Mouse (Mus musculus): ENCODE results near the gene Tmem170b. TPM values are rescaled to one million over a fixed set of nuclear protein-coding genes. Genes with fewer than 3 reads are reported as not detected.

Gene Tmem170b
- 24.5 and 25.9 TPM in 2 replicates for polyA plus RNA-seq (2014; fragmentation: Nextera tagmentation; extraction: Ambion mirVana)

DNA sequence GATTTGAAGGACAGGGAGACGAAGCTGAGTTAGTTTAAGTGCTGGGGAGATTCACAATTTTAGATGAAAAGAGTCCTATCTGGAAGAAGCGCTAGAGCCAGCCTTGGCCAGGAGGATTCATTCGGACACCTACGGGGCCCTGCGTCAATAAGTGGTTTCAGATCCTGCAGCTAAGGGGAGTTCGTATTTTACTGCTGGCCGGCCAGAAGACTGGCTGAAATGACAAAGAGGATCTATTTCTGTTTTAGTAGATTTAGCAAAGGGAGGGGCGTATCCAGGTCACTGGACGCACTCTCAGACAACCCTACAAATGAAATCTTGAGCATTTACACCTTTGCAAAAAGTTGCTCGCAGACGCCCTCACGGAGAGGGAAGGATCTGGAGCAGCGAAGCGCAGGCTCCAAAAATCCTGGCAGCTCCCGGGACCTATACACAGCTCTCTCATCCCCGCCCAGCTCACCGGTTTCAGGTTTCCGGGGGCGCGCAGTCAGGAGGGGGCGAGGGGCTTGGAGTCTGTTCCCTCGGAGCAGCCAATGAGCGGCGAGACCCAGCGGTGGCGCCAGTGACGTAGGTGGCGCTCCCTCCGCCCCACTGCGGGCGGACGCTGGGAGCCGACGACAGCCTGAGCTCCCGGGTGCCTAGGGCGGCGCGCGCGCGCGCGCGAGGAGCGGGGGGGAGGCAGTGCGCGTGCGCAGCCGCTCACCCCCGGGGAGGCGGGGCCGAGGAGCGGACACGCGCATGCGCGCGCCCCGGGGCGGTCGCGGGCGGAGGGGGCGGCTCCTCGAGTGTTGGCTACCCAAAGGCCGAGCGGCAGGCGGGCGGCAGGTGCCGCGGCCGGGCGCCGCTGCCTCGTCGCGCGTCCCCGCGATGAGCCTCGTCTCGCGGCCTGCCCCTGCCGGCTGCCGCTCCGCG is at the start of gene Tmem170b:
Gene Tmem170b, plus strand, starts transcription at position 809 of the 912 bp plus-strand sequence.
- DNase-seq (ENCODE audit: low spot score) (peak; percentile 100), ATAC-seq (ENCODE audit: insufficient read depth, low FRiP score, low TSS enrichment) (peak; percentile 96)
- H3K4me1 ChIP-seq (ENCODE audit: control insufficient read depth, insufficient read depth, low read length), result 0 out of 2 replicates have a peak, but pooled peaks cover 4% of the 10 kb centered on the region
- peak within 1 kb of the TSS; percentile 75 for H3K4me2 ChIP-seq (ENCODE audit: low read depth)
- under 1% methylated on average over 58 of the region's 87 CpGs for WGBS
- H3K9ac ChIP-seq (ENCODE audit: low read length), result peak within 1 kb of the TSS; percentile 94
- H3K36me3 ChIP-seq (ENCODE audit: control insufficient read depth, insufficient read depth, low read length), result no peaks in the 10 kb centered on the region
- H3K4me3 ChIP-seq (ENCODE audit: low read depth, low read length), result peak within 1 kb of the TSS; percentile 93
- no peaks in the 10 kb centered on the region for H3K27me3 ChIP-seq (ENCODE audit: control insufficient read depth, insufficient read depth, low read length)
- H3K9me3 ChIP-seq (ENCODE audit: control insufficient read depth, low read length), result no peaks in the 10 kb centered on the region
- H3K27ac ChIP-seq (ENCODE audit: low read depth, low read length), result peak within 1 kb of the TSS; percentile 85

DNA sequence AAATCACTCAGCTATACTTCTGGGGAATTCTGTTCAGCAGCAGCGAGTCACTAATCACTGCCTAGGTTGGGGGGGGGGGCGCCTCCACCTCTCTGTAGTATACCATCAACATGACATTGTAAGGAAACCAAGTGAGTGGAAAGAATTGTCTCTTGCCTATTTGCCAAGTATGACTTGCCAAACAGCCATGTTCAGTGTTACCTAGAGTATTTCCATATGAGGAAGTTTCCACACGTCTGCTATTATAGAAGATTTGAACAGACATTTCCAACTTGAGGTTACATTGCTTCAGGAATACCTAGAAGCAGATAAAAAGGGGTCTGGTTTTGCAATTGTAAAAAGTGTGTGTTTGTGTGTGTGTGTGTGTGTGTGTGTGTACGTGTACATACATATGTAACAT is 44.7 kb upstream of the Tmem170b start:
- DNase-seq (ENCODE audit: low spot score) (no peak), ATAC-seq (ENCODE audit: insufficient read depth, low FRiP score, low TSS enrichment) (no peak)
- no peaks in the 10 kb centered on the region for H3K4me1 ChIP-seq (ENCODE audit: control insufficient read depth, insufficient read depth, low read length)
- no peaks in the 10 kb centered on the region for H3K9me3 ChIP-seq (ENCODE audit: control insufficient read depth, low read length)
- H3K9ac ChIP-seq (ENCODE audit: low read length), result no peak overlapping the region
- H3K27me3 ChIP-seq (ENCODE audit: control insufficient read depth, insufficient read depth, low read length), result no peaks in the 10 kb centered on the region
- no peak overlapping the region for H3K4me2 ChIP-seq (ENCODE audit: low read depth)
- WGBS, result 88% methylated on average over 4 of the region's 4 CpGs
- H3K27ac ChIP-seq (ENCODE audit: low read depth, low read length), result no peak overlapping the region
- no peaks in the 10 kb centered on the region for H3K36me3 ChIP-seq (ENCODE audit: control insufficient read depth, insufficient read depth, low read length)
- H3K4me3 ChIP-seq (ENCODE audit: low read depth, low read length), result no peak overlapping the region

DNA sequence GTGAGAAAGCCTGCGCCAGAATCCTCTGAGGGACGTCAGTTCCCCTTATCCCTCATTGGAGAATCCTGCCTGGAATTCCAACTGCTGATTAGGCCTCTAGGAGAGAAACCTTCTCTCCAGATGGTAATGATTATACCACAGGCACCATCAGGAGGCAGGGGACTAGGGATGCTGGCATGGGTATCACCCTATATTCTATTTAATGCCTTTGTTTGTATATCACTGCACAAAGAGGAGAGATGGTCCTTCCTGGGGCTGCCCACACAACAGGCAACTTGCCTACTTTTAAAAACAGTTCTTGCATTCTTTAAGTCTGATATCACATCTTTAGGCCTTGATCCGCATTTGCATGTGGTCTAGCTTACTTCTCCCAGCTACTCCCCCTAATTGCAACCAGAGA is 37.3 kb upstream of the Tmem170b start:
- no peak overlapping the region for H3K27ac ChIP-seq (ENCODE audit: low read depth, low read length)
- no peak overlapping the region for H3K4me2 ChIP-seq (ENCODE audit: low read depth)
- WGBS, result 77% methylated on average over 3 of the region's 3 CpGs
- 0 out of 2 replicates have a peak, but pooled peaks cover 4% of the 10 kb centered on the region for H3K4me1 ChIP-seq (ENCODE audit: control insufficient read depth, insufficient read depth, low read length)
- no peaks in the 10 kb centered on the region for H3K27me3 ChIP-seq (ENCODE audit: control insufficient read depth, insufficient read depth, low read length)
- no peak overlapping the region for H3K4me3 ChIP-seq (ENCODE audit: low read depth, low read length)
- H3K9ac ChIP-seq (ENCODE audit: low read length), result no peak overlapping the region
- H3K36me3 ChIP-seq (ENCODE audit: control insufficient read depth, insufficient read depth, low read length), result no peaks in the 10 kb centered on the region
- H3K9me3 ChIP-seq (ENCODE audit: control insufficient read depth, low read length), result no peaks in the 10 kb centered on the region
- no peak for DNase-seq (ENCODE audit: low spot score)
- ATAC-seq (ENCODE audit: insufficient read depth, low FRiP score, low TSS enrichment), result no peak

DNA sequence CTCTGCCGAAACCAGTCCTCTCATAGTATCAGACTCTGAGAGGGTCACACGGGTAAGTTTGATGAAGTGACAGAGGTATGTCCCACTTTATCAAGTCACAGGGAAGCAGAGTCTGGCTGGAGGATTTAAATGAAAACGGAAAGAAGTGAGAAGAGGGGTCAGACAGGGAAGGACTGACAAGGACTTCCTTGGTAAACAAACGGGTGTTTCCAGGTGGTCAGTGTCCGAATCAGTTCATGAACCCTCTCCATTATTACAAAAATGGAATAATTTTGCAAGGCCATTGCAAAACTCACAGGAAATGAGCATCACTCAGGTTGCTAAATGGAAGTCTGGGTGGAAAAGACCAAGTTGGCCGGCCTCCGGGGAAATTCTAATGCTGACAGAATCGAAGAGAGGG is 36.8 kb upstream of the Tmem170b start:
- Histone ChIP-seq H3K4me3 (ENCODE audit: low read depth, low read length) (no peak overlapping the region), H3K9me3 (ENCODE audit: control insufficient read depth, low read length) (no peaks in the 10 kb centered on the region), H3K27me3 (ENCODE audit: control insufficient read depth, insufficient read depth, low read length) (no peaks in the 10 kb centered on the region), H3K4me2 (ENCODE audit: low read depth) (no peak overlapping the region), H3K36me3 (ENCODE audit: control insufficient read depth, insufficient read depth, low read length) (no peaks in the 10 kb centered on the region), H3K27ac (ENCODE audit: low read depth, low read length) (no peak overlapping the region), H3K4me1 (ENCODE audit: control insufficient read depth, insufficient read depth, low read length) (0 out of 2 replicates have a peak, but pooled peaks cover 4% of the 10 kb centered on the region), H3K9ac (ENCODE audit: low read length) (no peak overlapping the region)
- ATAC-seq (ENCODE audit: insufficient read depth, low FRiP score, low TSS enrichment) (no peak), DNase-seq (ENCODE audit: low spot score) (no peak)
- WGBS, result 89% methylated on average over 8 of the region's 8 CpGs

DNA sequence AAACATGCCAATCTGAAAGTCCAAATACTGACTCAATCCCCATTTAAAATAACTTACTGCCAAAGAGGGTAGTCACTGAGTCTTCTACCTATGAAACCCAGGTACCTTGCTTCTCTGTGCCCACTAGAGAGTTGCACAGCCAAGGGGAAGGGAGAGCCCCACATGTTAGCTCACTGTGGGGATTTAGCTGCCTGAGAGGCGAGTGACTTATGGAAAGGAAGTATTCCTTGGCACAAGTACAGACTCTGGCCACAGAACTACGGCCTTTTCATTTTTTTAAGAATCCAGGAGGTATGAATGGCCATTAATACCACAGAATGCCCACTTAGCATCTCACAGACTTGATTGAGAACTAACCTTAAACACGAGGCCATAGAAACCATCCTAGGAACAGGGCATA is 35.9 kb upstream of the Tmem170b start:
- Histone ChIP-seq H3K27ac (ENCODE audit: low read depth, low read length) (no peak overlapping the region), H3K9me3 (ENCODE audit: control insufficient read depth, low read length) (no peaks in the 10 kb centered on the region), H3K36me3 (ENCODE audit: control insufficient read depth, insufficient read depth, low read length) (no peaks in the 10 kb centered on the region), H3K27me3 (ENCODE audit: control insufficient read depth, insufficient read depth, low read length) (no peaks in the 10 kb centered on the region), H3K4me2 (ENCODE audit: low read depth) (no peak overlapping the region), H3K9ac (ENCODE audit: low read length) (no peak overlapping the region), H3K4me3 (ENCODE audit: low read depth, low read length) (no peak overlapping the region), H3K4me1 (ENCODE audit: control insufficient read depth, insufficient read depth, low read length) (0 out of 2 replicates have a peak, but pooled peaks cover 4% of the 10 kb centered on the region)
- DNase-seq (ENCODE audit: low spot score) (no peak), ATAC-seq (ENCODE audit: insufficient read depth, low FRiP score, low TSS enrichment) (no peak)
- 88% methylated on average over 3 of the region's 3 CpGs for WGBS

DNA sequence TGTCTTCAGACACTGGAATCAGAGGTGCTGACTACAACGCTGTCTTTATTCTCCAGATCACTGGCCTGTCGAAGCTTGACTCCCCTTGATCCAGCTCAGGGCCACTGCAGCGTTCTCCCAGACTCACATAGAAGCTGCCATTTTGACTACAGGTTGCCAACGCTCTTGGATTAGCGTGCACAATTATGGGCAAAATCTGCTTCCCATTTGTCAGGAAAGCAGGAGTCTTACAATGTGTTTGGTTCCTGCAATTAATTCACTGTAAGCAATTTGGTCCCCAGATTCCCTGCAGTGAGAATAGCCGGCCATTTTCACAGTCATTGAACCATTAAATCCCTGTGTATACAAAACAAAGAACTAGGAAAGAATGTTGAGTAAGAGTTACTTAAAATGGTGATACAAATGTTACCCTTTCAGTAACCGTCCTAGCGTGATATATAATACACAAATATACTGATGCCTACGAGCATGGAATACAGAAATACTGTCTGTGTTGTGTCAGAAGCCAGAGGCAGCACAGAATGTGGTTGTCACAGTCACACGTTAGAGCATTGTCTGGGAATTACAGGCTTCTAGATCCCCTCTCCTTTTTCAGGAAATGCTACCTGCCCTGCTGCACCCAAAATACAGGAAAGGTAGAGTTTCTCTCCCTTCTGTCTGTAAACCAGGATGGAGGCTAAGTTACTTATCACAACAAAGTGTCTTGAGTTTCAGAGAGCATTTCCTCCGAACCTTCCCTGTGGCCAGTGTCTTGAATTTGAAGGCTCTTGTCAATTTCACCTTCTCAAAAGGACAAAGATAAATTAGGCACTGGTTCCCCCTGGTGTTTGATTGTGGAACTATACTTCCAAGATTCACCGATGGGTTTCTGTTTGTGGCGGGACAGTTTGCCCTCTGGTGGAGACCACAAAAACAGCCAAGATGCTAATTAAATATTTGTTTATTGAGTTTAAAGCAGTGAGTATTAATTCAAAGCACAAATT is 34.0 kb upstream of the Tmem170b start:
- Histone ChIP-seq H3K27me3 (ENCODE audit: control insufficient read depth, insufficient read depth, low read length) (no peaks in the 10 kb centered on the region), H3K36me3 (ENCODE audit: control insufficient read depth, insufficient read depth, low read length) (no peaks in the 10 kb centered on the region), H3K4me3 (ENCODE audit: low read depth, low read length) (no peak overlapping the region), H3K4me2 (ENCODE audit: low read depth) (no peak overlapping the region), H3K9ac (ENCODE audit: low read length) (0 out of 2 replicates have a peak overlapping the region, but pooled peaks have one; percentile 26), H3K27ac (ENCODE audit: low read depth, low read length) (no peak overlapping the region), H3K4me1 (ENCODE audit: control insufficient read depth, insufficient read depth, low read length) (0 out of 2 replicates have a peak, but pooled peaks cover 4% of the 10 kb centered on the region), H3K9me3 (ENCODE audit: control insufficient read depth, low read length) (no peaks in the 10 kb centered on the region)
- 30% methylated on average over 13 of the region's 13 CpGs for WGBS
- DNase-seq (ENCODE audit: low spot score), result peak; percentile 79
- peak; percentile 68 for ATAC-seq (ENCODE audit: insufficient read depth, low FRiP score, low TSS enrichment)

DNA sequence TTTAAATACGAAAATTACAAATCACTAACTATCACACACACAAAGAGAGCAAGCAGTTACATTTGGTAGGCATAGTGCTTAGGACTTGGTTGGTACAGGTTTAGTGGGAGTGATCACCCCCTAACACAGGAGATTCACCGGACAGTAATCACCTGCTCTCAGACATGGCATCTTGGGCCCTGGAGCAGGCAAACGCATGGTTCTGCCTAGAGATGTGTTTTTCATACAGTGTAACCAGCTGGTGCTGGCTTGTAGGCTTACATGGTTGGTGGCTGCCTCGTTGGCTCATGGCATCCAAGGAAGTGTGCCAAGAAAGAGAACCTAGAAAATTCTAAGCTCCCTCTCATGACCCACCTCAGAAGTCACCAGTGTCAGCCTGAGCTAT is 33.4 kb upstream of the Tmem170b start:
- DNase-seq (ENCODE audit: low spot score) (no peak), ATAC-seq (ENCODE audit: insufficient read depth, low FRiP score, low TSS enrichment) (no peak)
- Histone ChIP-seq H3K4me3 (ENCODE audit: low read depth, low read length) (no peak overlapping the region), H3K27ac (ENCODE audit: low read depth, low read length) (no peak overlapping the region), H3K4me1 (ENCODE audit: control insufficient read depth, insufficient read depth, low read length) (0 out of 2 replicates have a peak, but pooled peaks cover 4% of the 10 kb centered on the region), H3K27me3 (ENCODE audit: control insufficient read depth, insufficient read depth, low read length) (no peaks in the 10 kb centered on the region), H3K9me3 (ENCODE audit: control insufficient read depth, low read length) (no peaks in the 10 kb centered on the region), H3K9ac (ENCODE audit: low read length) (no peak overlapping the region), H3K4me2 (ENCODE audit: low read depth) (no peak overlapping the region), H3K36me3 (ENCODE audit: control insufficient read depth, insufficient read depth, low read length) (no peaks in the 10 kb centered on the region)
- 54% methylated on average over 4 of the region's 4 CpGs for WGBS

DNA sequence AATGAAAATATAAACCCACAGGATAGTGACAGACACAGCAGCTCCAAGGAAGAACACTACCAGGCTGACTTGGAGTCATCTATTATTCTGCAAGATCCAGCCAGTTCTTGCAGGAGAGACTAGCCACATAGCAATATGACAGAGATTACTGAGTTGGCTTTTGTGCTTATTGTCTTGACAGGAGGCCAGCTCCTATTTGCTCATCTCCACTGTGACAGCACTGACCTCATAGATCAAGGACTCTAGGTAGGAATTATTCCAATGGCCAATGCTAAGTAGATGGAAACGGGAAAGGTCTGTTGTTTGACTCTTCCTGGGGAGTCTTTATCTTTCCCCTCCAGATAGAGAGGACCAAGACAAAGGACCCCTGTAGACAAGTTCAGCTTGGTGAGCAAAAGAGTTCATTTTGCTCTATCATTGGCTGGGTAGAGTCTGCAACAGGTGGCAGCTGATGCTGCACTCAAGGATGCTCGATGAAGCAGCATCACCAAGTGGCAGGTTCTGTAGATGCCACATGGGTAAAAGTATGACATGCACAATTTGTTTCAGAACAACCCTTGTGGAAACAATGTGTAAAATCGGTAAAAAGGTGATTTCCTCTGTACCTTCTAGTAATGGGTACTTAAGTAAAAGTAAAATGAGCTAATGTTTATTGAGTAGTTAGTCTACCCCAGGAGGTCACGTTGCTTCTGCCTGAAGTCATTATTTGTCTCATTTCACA is 32.4 kb upstream of the Tmem170b start:
- 46% methylated on average over 4 of the region's 4 CpGs for WGBS

More for the DNA sequence above, 32.4 kb upstream of the Tmem170b start:
- DNase-seq (ENCODE audit: low spot score) (no peak), ATAC-seq (ENCODE audit: insufficient read depth, low FRiP score, low TSS enrichment) (no peak)
- no peak overlapping the region for H3K4me2 ChIP-seq (ENCODE audit: low read depth)
- 0 out of 2 replicates have a peak, but pooled peaks cover 4% of the 10 kb centered on the region for H3K4me1 ChIP-seq (ENCODE audit: control insufficient read depth, insufficient read depth, low read length)
- H3K36me3 ChIP-seq (ENCODE audit: control insufficient read depth, insufficient read depth, low read length), result no peaks in the 10 kb centered on the region
- no peaks in the 10 kb centered on the region for H3K27me3 ChIP-seq (ENCODE audit: control insufficient read depth, insufficient read depth, low read length)
- no peaks in the 10 kb centered on the region for H3K9me3 ChIP-seq (ENCODE audit: control insufficient read depth, low read length)
- no peak overlapping the region for H3K4me3 ChIP-seq (ENCODE audit: low read depth, low read length)
- no peak overlapping the region for H3K9ac ChIP-seq (ENCODE audit: low read length)
- H3K27ac ChIP-seq (ENCODE audit: low read depth, low read length), result no peak overlapping the region
